Mouse (Mus musculus): ENCODE measurements around the gene Ggta1.

DNA sequence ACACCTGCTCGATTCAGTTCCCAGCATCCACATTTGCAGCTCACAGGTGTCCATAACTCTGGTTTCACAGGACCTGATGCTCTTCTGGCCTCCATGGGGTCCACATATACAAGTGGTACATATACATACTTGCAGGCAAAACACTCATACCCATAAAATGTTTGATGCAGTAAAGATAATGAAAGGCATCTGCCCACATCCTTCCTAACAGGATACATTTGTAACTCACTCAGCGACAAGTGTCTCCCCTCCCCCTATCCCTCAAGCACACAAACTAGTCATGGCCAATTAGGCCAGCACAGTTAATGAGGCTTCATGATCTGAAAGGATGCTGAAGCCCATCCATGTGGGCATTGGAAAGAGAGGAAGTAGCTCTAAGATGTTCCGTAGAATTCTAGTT lies 40.6 kb downstream of the Ggta1 start:
- TF ChIP-seq POLR2A (IDR thresholded peaks at IDR 0.05; ENCODE audit: low read depth, low read length) (no peak), CTCF (IDR thresholded peaks at IDR 0.05; ENCODE audit: extremely low read depth, insufficient read depth, insufficient read length, insufficient replicate concordance) (no peak)
